Mouse (Mus musculus): ENCODE data around the gene A930017K11Rik. TPM values are rescaled to one million over a fixed set of nuclear protein-coding genes. Genes with fewer than 3 reads are reported as not detected.

Gene A930017K11Rik
- polyA plus RNA-seq, 1 experiment from 2014 or later: not detected

GRCm38 (mm10) chr17:25979829-25980738 is 27.7 kb upstream of the A930017K11Rik start:
- no peak for ATAC-seq
- Histone ChIP-seq H3K4me3 (no peak overlapping the region), H3K27me3 (no peaks in the 10 kb centered on the region), H3K36me3 (ENCODE audit: poor library complexity, severe bottlenecking) (0 out of 2 replicates have a peak, but pooled peaks cover 11% of the 10 kb centered on the region), H3K27ac (no peak overlapping the region), H3K4me1 (peaks cover 24% of the 10 kb centered on the region), H3K4me2 (no peak overlapping the region), H3K9ac (no peak overlapping the region), H3K9me3 (replicated peaks) (no peaks in the 10 kb centered on the region)
- WGBS: 93% methylated on average over 5 of the region's 5 CpGs

- H3K9ac ChIP-seq: no peak overlapping the region
- H3K4me1 ChIP-seq: no peaks in the 10 kb centered on the region
- peak overlapping the region; percentile 40 for H3K27ac ChIP-seq
- no peaks in the 10 kb centered on the region for H3K9me3 ChIP-seq (replicated peaks)
- H3K4me3 ChIP-seq: no peak overlapping the region
- 85% methylated on average over 4 of the region's 4 CpGs for WGBS
- peaks cover 2% of the 10 kb centered on the region; the same call in 1 of the 2 replicates for H3K36me3 ChIP-seq (ENCODE audit: poor library complexity, severe bottlenecking)
- no peaks in the 10 kb centered on the region for H3K27me3 ChIP-seq
- ATAC-seq: no peak
- H3K4me2 ChIP-seq: no peak overlapping the region
These were observed 18.8 kb upstream of the A930017K11Rik start for GRCm38 (mm10) chr17:25970954-25971707.

GRCm38 (mm10) chr17:25970448-25970847 is 18.1 kb upstream of the A930017K11Rik start:
- no peak overlapping the region for H3K9ac ChIP-seq
- WGBS: 93% methylated on average over 9 of the region's 9 CpGs
- no peak overlapping the region for H3K4me3 ChIP-seq
- ATAC-seq: no peak
- no peaks in the 10 kb centered on the region for H3K27me3 ChIP-seq
- H3K9me3 ChIP-seq (replicated peaks): no peaks in the 10 kb centered on the region
- no peak overlapping the region for H3K4me2 ChIP-seq
- peak overlapping the region; percentile 40; the same call in 1 of the 2 replicates for H3K27ac ChIP-seq
- no peaks in the 10 kb centered on the region for H3K4me1 ChIP-seq
- peaks cover 2% of the 10 kb centered on the region; the same call in 1 of the 2 replicates for H3K36me3 ChIP-seq (ENCODE audit: poor library complexity, severe bottlenecking)

GRCm38 (mm10) chr17:25968176-25968575 is 15.8 kb upstream of the A930017K11Rik start:
- no peak overlapping the region for H3K9ac ChIP-seq
- WGBS: 69% methylated on average over 1 of the region's 1 CpGs
- no peaks in the 10 kb centered on the region for H3K9me3 ChIP-seq (replicated peaks)
- H3K4me2 ChIP-seq: no peak overlapping the region
- H3K27ac ChIP-seq: no peak overlapping the region
- H3K4me1 ChIP-seq: no peaks in the 10 kb centered on the region
- no peak overlapping the region for H3K4me3 ChIP-seq
- H3K36me3 ChIP-seq (ENCODE audit: poor library complexity, severe bottlenecking): peaks cover 21% of the 10 kb centered on the region
- no peak for ATAC-seq
- no peaks in the 10 kb centered on the region for H3K27me3 ChIP-seq

- H3K9me3 ChIP-seq (replicated peaks): no peaks in the 10 kb centered on the region
- 82% methylated on average over 3 of the region's 3 CpGs for WGBS
- H3K27ac ChIP-seq: no peak overlapping the region
- H3K4me2 ChIP-seq: no peak overlapping the region
- ATAC-seq: no peak
- H3K27me3 ChIP-seq: no peaks in the 10 kb centered on the region
- peaks cover 26% of the 10 kb centered on the region for H3K36me3 ChIP-seq (ENCODE audit: poor library complexity, severe bottlenecking)
- no peaks in the 10 kb centered on the region for H3K4me1 ChIP-seq
- no peak overlapping the region for H3K9ac ChIP-seq
- no peak overlapping the region for H3K4me3 ChIP-seq
These were observed 15.3 kb upstream of the A930017K11Rik start for GRCm38 (mm10) chr17:25967652-25968051.

- Histone ChIP-seq H3K4me2 (no peak overlapping the region), H3K27me3 (no peaks in the 10 kb centered on the region), H3K9me3 (replicated peaks) (no peaks in the 10 kb centered on the region), H3K36me3 (ENCODE audit: poor library complexity, severe bottlenecking) (peaks cover 53% of the 10 kb centered on the region), H3K9ac (no peak overlapping the region), H3K4me1 (no peaks in the 10 kb centered on the region), H3K4me3 (no peak overlapping the region), H3K27ac (no peak overlapping the region)
- ATAC-seq: no peak
- WGBS: 91% methylated on average over 7 of the region's 7 CpGs
These were observed 11.9 kb upstream of the A930017K11Rik start for GRCm38 (mm10) chr17:25964271-25964670.

- Histone ChIP-seq H3K27ac (no peak overlapping the region), H3K4me3 (no peak overlapping the region), H3K27me3 (no peaks in the 10 kb centered on the region), H3K4me1 (no peaks in the 10 kb centered on the region; the same call in 1 of the 2 replicates), H3K4me2 (no peak overlapping the region), H3K36me3 (ENCODE audit: poor library complexity, severe bottlenecking) (peaks cover 71% of the 10 kb centered on the region), H3K9me3 (replicated peaks) (no peaks in the 10 kb centered on the region), H3K9ac (no peak overlapping the region)
- no peak for ATAC-seq
- WGBS: 93% methylated on average over 7 of the region's 7 CpGs
These were observed 10.1 kb upstream of the A930017K11Rik start for GRCm38 (mm10) chr17:25962413-25962905.

GRCm38 (mm10) chr17:25961566-25961965 is 9.2 kb upstream of the A930017K11Rik start:
- Histone ChIP-seq H3K27ac (no peak overlapping the region), H3K27me3 (no peaks in the 10 kb centered on the region), H3K36me3 (ENCODE audit: poor library complexity, severe bottlenecking) (peaks cover 75% of the 10 kb centered on the region), H3K9ac (no peak overlapping the region), H3K4me3 (no peak overlapping the region), H3K4me1 (no peaks in the 10 kb centered on the region; the same call in 1 of the 2 replicates), H3K4me2 (no peak overlapping the region), H3K9me3 (replicated peaks) (no peaks in the 10 kb centered on the region)
- 99% methylated on average over 5 of the region's 5 CpGs for WGBS
- ATAC-seq: no peak

GRCm38 (mm10) chr17:25959630-25960467 is 7.5 kb upstream of the A930017K11Rik start:
- Histone ChIP-seq H3K4me3 (no peak overlapping the region), H3K27ac (no peak overlapping the region), H3K4me1 (no peaks in the 10 kb centered on the region; the same call in 1 of the 2 replicates), H3K36me3 (ENCODE audit: poor library complexity, severe bottlenecking) (peaks cover 71% of the 10 kb centered on the region), H3K9me3 (replicated peaks) (no peaks in the 10 kb centered on the region), H3K27me3 (no peaks in the 10 kb centered on the region), H3K9ac (no peak overlapping the region), H3K4me2 (no peak overlapping the region)
- 93% methylated on average over 23 of the region's 23 CpGs for WGBS
- no peak for ATAC-seq

GRCm38 (mm10) chr17:25958771-25959494 is 6.6 kb upstream of the A930017K11Rik start:
- ATAC-seq: no peak
- H3K9ac ChIP-seq: no peak overlapping the region
- WGBS: 90% methylated on average over 11 of the region's 11 CpGs
- no peak overlapping the region for H3K4me3 ChIP-seq
- no peaks in the 10 kb centered on the region; the same call in 1 of the 2 replicates for H3K4me1 ChIP-seq
- H3K27ac ChIP-seq: no peak overlapping the region
- H3K36me3 ChIP-seq (ENCODE audit: poor library complexity, severe bottlenecking): peaks cover 62% of the 10 kb centered on the region
- no peak overlapping the region for H3K4me2 ChIP-seq
- peaks cover 3% of the 10 kb centered on the region for H3K27me3 ChIP-seq
- no peaks in the 10 kb centered on the region for H3K9me3 ChIP-seq (replicated peaks)

- peaks cover 48% of the 10 kb centered on the region for H3K36me3 ChIP-seq (ENCODE audit: poor library complexity, severe bottlenecking)
- ATAC-seq: no peak
- H3K4me2 ChIP-seq: no peak overlapping the region
- H3K9ac ChIP-seq: peak overlapping the region; percentile 12; the same call in 1 of the 2 replicates
- H3K4me3 ChIP-seq: no peak overlapping the region
- 83% methylated on average over 14 of the region's 14 CpGs for WGBS
- H3K27ac ChIP-seq: no peak overlapping the region
- peaks cover 15% of the 10 kb centered on the region for H3K27me3 ChIP-seq
- no peaks in the 10 kb centered on the region for H3K9me3 ChIP-seq (replicated peaks)
- no peaks in the 10 kb centered on the region; the same call in 1 of the 2 replicates for H3K4me1 ChIP-seq
These were observed 5.3 kb upstream of the A930017K11Rik start for GRCm38 (mm10) chr17:25957586-25958051.
